Mouse (Mus musculus) hindlimb bud, embryonic 11.5 days (tissue): Measurements from ENCODE around the gene Akirin1.

Experiments used
- DNase-seq: peaks from one replicate; pipeline ENCODE4 v3.0.0-alpha.2; 2012; ENCODE audit warnings: low read depth, low spot score; ENCODE audit errors: extremely low spot score

The Akirin1 gene

GRCm38 (mm10) chr4:123750152-123750651, at the start of gene Akirin1:
Akirin1 (minus strand) TSS chr4:123750345.
- DNase-seq: peak; percentile 70

DNA sequence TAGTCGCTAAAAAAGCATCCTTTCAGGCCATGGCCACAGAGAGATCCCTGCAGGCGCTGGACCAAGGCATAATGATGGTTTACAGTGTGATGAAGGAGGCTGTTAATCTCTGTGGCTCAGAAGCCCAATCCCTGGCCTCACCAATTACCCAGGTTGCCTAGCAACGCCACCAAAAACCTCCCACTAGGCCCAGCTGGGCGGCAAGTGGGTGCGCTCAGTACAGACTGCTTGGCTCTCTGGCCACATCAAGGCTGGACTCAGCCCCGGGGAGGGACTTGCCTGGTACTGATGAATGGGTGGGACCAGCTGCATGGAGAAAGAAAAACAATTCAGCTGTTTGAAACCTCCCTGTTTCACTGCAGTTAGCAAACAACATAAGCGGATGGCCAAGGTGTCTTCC, 47.7 kb upstream of the Akirin1 start:
- DNase-seq: peak; percentile 6

- no peak for DNase-seq
These were observed 47.3 kb upstream of the Akirin1 start for GRCm38 (mm10) chr4:123797403-123797802.

- no peak for DNase-seq
These were observed 44.9 kb upstream of the Akirin1 start for GRCm38 (mm10) chr4:123795057-123795456.

GRCm38 (mm10) chr4:123793136-123793535, 43.0 kb upstream of the Akirin1 start:
- DNase-seq: no peak

DNA sequence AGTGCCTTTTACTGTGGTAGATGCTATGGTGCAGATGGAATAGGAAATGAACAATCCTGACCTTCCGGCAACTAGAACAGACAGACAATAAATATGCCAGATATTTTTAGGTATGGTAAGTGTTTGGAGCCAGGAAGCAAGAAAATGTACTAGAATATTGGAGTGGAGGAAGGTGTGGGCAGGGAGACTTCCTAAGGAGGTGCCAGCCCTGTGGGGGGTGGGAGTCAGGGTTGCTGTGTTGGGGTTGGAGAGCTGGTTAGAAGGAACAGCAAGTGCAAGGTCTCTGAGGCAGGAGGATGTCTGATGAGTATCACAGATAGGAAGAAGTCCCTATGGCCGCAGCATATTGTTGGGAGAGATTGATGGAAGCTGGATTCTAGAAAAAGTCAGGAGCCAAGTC, 42.5 kb upstream of the Akirin1 start:
- no peak for DNase-seq

- DNase-seq: no peak
These were observed 37.2 kb upstream of the Akirin1 start, which contains the start of gene Rhbdl2 for GRCm38 (mm10) chr4:123787191-123787985. Rhbdl2 (plus strand) TSS chr4:123787874.

GRCm38 (mm10) chr4:123768234-123768633, 18.1 kb upstream of the Akirin1 start:
- no peak for DNase-seq

GRCm38 (mm10) chr4:123767807-123768206, 17.7 kb upstream of the Akirin1 start:
- no peak for DNase-seq

DNA sequence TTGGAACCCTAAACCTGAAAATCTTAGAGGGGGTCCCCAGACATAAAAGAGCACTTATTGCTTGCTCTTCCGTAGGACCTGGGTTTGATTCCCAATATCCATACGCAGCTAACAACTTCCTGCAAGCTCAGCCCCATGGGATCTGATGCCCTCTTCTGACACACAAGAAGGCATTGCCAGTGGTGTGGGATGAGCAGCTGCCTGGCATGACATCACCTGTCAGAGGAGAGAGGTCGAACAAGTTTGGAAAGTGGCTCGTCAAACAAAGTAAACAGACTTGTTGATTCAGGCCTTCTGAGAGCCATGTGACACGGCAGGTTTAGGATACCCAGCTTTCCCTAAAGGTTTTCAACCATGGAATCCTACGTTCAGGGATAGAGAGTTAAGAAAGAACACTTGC, 14.9 kb upstream of the Akirin1 start:
- DNase-seq: no peak

GRCm38 (mm10) chr4:123758306-123758705, 8.2 kb upstream of the Akirin1 start:
- DNase-seq: no peak

DNA sequence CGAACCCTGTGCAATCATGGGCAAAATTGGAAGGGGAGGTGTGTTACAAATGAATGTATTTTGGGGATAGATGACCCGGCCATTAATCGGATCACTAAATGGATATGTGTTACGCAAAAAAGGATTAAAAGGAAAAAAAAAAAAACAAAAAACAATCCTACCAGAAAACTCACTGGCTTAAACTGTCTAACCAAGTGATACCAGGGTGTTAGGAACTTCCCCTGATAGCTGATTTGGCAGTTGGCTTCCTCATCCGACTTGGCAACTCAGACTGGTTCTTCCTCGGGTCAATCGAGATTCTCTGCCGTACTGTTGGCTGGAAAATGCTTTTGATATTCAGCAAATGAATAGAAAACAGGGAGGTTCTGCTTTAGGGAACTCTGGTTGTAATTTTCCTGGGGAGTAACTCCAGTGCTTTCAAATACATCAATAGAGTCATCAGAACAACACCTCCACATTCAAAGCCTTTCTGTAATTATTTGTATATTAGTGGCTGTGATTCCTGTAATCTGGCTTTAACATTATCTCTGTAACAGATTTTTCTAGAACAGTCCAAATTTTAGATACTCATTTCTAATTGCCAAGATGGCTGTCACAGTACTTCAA, 665 bp upstream of the Akirin1 start:
- no peak for DNase-seq

GRCm38 (mm10) chr4:123749484-123750130, 538 bp downstream of the Akirin1 start:
- no peak for DNase-seq

GRCm38 (mm10) chr4:123748726-123749415, 1.3 kb downstream of the Akirin1 start:
- no peak for DNase-seq

DNA sequence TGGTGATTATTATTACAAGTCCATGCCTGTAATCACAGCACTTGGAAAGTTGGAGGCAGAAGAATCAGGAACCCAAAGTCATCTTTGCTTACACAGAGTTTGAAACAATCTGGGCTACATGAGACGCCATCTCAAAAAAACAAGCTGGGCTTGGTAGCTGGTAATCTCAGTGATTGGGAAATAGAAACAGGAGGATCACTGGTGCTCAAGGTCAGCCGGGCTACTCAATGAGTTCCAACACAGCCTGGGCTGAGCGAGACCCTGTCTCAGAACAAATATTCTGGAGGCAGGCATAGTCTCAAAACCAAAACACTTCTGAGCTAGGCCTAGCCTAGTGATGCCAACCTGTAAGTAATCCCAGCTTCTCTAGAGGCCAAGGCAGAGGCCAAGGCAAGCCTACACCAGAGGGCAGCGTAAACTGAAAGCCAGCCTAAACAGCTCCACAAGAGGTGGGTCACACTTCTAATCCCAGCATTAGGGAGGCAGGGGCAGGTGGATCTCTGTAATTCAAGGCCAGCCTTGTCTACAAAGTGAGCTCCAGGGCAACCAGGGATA, 4.8 kb downstream of the Akirin1 start:
- no peak for DNase-seq

DNA sequence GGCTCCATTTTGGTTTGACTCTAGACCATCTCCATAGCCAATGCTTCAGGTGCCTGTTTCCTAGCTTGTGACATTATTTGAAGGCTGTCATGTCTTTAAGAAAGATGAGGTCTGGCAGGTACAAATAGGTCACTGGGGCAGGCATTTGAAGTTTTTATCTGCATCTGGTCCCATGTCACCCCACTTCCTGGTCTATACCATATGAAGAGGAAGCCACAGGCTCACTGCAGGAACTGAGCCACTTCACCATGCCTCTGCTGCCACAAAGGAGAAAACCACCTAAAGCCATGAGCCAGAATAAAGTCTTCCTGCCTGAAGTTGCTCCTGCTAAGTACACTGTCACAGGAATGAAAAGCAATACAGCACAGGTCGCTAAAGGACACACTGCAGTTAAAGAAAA, 7.3 kb downstream of the Akirin1 start:
- DNase-seq: no peak

GRCm38 (mm10) chr4:123738708-123739107, 11.4 kb downstream of the Akirin1 start:
- DNase-seq: no peak

DNA sequence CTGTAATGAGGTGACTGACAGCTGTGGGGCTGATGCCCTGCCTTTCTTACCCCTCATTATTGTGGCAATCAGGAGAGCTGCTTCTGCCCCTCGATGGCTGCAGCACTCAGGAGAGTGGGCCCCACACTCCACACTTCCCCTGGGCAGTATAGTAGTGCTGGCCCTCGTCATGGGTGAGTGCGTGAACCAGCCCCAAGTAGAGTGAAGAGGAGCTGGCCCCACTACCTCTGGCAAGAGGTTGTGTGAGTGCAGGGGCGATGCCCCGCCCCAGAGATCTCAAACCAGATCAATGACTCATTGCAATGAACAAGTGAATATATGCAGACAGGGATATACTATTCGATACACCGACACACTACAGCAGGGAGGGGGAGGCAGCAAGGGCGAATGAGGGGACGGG, 16.6 kb downstream of the Akirin1 start:
- DNase-seq: no peak

DNA sequence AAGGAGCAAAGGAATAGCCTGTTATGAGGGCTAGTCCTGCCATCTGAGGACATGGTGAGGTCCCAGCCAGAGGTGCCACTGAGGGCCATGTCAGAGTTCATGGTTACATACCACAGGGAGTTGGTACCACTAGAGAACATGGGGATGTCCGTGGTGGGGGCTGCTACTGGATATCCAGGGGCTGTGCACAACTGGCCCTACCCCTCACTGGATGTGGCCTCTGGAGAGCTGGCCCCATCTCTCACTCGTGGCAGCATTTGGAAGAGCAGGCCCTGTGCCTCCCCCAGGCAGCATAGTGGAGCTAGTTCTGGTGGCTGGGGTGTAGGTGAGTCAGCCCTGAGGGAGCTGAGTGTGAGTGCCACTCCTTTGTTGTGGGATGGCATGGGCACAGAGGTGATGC, 17.2 kb downstream of the Akirin1 start:
- no peak for DNase-seq

DNA sequence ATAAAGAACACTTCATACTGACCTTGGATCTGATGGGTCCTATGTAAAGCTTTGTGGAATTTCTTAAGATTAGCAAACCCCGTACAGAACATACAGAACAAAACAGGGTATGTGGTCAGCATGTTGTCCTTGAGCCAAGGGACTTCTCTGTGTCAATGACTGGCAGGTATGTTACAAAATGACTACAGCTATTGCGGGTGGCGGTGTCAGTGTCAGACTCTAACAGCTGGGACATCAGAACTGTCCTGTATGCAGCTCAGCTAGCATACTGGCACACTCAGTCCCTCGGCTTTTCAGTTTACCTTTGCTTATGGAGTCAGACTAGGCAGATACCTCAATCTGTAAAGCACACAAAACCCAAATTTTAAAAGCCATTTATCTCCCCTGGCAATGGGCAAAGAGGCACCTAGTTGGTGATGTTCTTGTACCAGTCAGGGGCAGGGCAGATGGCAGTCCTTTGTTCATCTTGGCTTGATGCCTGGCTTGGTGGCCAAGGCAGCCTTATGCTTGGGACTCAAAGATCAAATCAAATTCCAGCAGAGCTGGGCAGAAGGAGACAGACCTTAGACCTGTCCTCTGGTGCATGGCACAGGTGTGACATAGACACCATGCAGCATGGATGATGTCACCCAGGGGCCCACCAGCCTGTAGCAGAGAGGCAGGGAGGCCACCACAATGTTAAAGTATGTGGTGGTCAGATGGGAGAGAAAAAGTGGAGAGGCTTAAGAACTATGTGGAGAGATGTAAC, 17.8 kb downstream of the Akirin1 start:
- DNase-seq: no peak
